Mouse (Mus musculus) mouse embryonic stem cell (cell line): Measurements from ENCODE around the gene Crtap.
"Not testable (repeated sequence)": the region's sequence is repeated elsewhere in the genome, so short reads cannot be mapped to it uniquely, and the experiment has no call there.

ENCODE experiments used
- in situ Hi-C, 2 experiments: fragments of 300-500 bp; cut with MboI; formaldehyde crosslinking; loops; 1 replicate in 1 of 2; 3 replicates in 1 of 2; pipeline ENCODE4 v1.14.3; 2019 to 2020; ENCODE audit warnings: low sequenced_read_pairs in 2 of 2, low pct_unique_long_range_greater_than_20kb in 1 of 2, mixed read lengths in 1 of 2; ENCODE audit not compliant: unreplicated experiment in 1 of 2

The Crtap gene

DNA sequence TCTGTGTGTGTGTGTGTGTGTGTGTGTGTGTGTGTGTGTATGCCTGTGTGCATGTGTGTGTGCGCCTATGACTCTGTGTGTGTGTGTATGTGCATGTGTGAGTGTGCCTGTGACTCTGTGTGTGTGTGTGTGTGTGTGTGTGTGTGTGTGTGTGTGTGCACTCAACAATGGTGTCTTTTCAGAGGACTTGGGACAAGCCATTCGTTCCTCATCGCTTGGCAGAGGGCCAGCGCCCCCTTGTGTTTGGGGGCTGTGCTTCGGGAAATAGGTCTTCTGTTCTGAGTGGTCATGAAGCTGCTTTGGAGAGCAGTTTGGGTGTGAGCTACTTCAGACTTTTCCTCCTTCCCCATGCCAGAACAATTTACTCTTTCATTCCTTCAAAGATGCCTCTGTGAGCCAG is 18.8 kb downstream of the Crtap start:
- in situ Hi-C loops = not testable (repeated sequence)

DNA sequence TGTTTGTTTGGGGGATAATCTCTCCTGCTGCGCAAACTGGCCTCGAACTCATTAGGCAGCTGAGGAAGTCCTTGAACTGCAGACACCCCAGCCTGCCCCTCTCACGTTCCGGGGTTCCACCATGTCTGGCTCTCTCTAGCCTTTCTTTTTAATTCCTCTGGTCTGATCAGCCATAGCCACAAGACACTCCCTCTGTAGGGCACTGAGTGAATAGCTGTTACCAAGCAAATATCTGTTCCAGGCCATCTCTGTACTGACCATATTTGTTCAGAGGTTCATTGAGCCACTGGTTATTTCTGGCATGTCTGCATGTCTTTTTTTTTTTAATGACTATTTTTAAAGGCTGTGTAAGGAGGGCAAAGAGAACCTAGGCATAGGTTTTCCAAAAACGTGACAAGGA is 21.1 kb downstream of the Crtap start:
- in situ Hi-C loops = not testable (repeated sequence)

DNA sequence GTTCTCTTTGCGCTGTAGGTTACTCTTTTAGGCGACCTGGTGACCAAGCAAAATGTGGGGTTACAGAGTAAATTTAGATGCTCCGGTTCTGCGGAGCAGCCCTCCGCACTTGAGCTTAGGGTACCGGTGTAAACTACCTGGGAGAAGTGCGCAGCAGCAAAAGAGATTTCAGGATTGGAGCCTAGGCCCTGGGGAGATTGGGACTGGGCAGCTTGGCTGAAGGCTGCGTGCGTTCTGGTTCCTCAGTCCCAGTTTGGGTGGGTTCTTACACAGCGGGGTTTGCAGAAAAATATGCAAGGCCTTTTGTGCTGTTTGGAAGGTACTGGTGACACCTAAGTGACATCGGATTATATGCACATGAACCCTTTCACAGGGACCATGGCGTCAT is 22.0 kb downstream of the Crtap start:
- in situ Hi-C loops = no loop called here

DNA sequence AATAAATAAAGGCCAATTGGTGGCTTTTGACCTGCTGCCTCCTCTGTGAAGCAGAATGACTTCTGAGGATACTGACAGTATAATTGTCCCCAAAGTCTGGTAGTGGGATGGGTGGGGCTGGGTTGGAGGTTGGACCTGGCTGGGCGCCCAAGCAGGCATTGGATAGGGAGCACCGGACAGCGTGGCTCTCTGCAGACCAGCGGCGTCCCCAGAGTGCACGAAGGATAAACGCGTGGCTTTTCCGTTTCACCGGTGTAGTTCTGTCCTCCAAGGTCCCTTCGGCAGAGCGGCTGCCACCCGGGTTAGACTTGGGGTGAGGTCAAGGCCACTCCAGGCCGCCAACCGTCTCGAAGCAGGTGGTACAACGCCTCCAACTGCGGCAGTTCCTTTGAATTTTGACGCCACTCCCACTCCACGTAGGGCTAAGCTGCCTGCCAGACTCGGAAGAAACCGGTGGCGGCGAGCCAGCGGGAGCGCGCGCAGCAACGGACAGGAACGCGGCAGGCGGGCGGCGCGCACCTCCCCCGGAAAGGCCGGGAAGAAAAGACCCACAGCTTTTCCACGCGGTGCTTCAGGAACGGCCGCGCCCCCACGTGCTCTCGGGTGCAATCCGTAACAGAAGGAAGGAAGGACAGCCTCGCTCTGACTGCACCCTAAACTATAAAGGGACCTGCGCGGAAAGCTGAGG is 22.5 kb downstream of the Crtap start:
- in situ Hi-C loops = no loop called here

DNA sequence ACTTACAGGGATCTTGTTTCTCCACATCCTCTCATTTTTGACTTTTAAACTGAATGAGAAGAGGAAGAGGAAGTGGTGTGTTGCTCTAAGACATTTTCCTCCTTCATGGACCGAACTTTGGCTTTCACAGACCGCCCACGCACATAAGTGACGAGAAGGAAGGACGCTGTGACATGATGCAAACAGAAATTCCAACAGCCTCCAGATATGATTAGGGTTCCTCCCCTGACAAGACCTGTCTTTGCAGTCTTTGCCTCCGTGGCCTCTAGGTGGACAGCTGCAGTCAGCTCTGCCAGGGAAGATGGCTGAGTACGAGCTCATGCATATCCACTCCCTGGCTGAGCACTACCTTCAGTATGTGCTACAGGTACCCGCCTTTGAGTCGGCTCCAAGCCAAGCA is 60.6 kb downstream of the Crtap start, which contains the start of gene Bcl2a1c:
Gene Bcl2a1c, plus strand, starts transcription at position 281 of the 400 bp plus-strand sequence.
- in situ Hi-C loops = loop anchor here (10.0 to 25.0 kb wide), 2 partner anchors 155 to 157 kb away; no protein-coding TSS in a partner anchor

DNA sequence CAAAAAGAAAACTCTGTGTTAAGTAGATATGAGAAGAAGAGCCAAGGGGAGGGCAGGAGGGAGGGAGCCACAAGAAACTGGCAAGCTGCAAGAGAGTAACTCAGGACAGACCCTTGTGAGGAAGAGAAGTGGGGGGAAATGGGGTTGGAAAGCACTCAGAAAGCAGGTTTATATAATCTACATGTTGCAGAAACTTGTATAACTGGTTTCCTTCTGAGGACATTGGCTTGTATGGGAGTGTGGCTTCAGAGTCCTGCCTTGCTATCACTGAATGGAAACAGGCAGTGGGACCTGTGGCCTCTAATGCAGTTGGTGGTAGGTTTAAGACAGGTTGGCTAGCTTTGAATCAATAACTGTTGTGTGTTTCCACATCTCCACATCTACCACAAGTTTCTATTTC is 62.1 kb downstream of the Crtap start:
- in situ Hi-C loops = loop anchor here in 1 of 2 experiments (25.0 kb wide), 1 partner anchor 159 kb away; no protein-coding TSS in a partner anchor

DNA sequence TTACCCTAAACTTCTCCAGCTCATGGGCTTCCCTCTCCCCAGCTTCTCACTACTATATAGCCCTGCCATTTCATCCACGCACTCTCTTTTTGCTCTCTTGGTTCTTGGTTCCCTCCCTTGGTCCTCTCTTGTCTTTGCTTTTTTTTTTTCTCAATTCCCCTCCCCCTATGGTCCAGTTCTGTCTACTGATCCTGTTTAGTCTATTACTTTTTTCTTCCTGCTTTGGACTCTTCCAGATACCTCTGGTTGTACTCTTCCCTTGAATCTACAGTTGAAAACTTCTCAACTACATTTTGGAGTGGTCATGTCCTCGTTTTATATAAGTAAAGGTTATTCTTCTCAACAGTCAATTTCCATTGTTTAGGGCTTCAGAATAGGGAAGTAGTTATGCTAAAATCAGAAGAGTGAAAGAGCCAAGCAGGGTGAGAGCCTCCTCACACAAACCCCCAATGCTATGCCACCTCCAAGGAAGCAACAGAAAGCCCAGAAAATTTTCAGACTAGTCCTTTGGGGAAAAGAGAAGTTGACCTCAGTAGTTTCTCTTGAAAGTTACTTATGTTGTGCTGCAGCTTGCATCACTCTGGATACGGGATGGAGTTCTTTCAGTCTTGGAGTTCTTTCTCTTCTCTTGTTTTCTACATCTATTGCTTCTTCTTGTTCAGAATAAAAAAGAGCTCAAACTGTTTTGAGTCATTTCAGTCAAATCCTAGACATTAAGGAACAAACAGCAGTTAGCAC is 64.3 kb downstream of the Crtap start:
- in situ Hi-C loops = loop anchor here in 1 of 2 experiments (25.0 kb wide), 1 partner anchor 161 kb away; no protein-coding TSS in a partner anchor
